Mouse (Mus musculus) gastrocnemius, postnatal 36 days (tissue): ENCODE data around the gene Tktl1. TPM values are rescaled to one million over a fixed set of nuclear protein-coding genes. Genes with fewer than 3 reads are reported as not detected.

ENCODE experiments used
- DNase-seq, 2 experiments: peaks; one replicate each; pipeline ENCODE4 v3.0.0; 2022
- intact Hi-C: fragments of 180-260 bp; cut with DNase I; formaldehyde crosslinking; loops from one replicate; pipeline ENCODE4 v1.15.1; 2025
- total RNA-seq, 2 experiments: library from RNA; stranded (reverse); gene quantifications; 2 replicates each; pipeline ENCODE4 v1.2.3; 2021

Tktl1 gene
- total RNA-seq, 2 experiments from 2014 or later: not detected

- intact Hi-C loops: loop anchor here (5.0 kb wide), 1 partner anchor 47 kb away; the partner anchor contains the start of gene Gdi1
- DNase-seq: no peak
Observed at GRCm38 (mm10) chrX:74254888-74255565, 78.0 kb downstream of the Tktl1 start.

- DNase-seq: no peak
- intact Hi-C loops: no loop called here
Observed at GRCm38 (mm10) chrX:74257746-74258145, 80.7 kb downstream of the Tktl1 start.

Other genes starting within 250 kb of the Tktl1 start
- 1 to 10 TPM; 1.8 to 2.5 TPM for gene Renbp, start 246.4 kb upstream of the Tktl1 start, total RNA-seq
- gene Hcfc1, start 210.9 kb upstream of the Tktl1 start, total RNA-seq: 10 to 100 TPM; 30.2 to 32.1 TPM
- gene Irak1, start 153.3 kb upstream of the Tktl1 start, total RNA-seq: 10 to 100 TPM; 40.0 to 41.4 TPM
- not detected for gene Opn1mw, start 49.8 kb upstream of the Tktl1 start, total RNA-seq
- gene Mecp2, start 41.9 kb upstream of the Tktl1 start, total RNA-seq: 10 to 100 TPM; 21.6 to 27.7 TPM
- not detected for gene Tex28, start 9.4 kb upstream of the Tktl1 start, total RNA-seq
- gene Flna, start 72.6 kb downstream of the Tktl1 start, total RNA-seq: 10 to 100 TPM; 32.9 to 39.5 TPM
- 10 to 100 TPM; 18.1 to 20.5 TPM for gene Emd, start 77.4 kb downstream of the Tktl1 start, total RNA-seq
- 100 to 1,000 TPM; 133 to 141 TPM for gene Rpl10, start 93.6 kb downstream of the Tktl1 start, total RNA-seq
- 10 to 100 TPM; 39.0 to 43.7 TPM for gene Taz, start 104.7 kb downstream of the Tktl1 start, total RNA-seq
- 100 to 1,000 TPM; 102 to 107 TPM for gene Dnase1l1, start 105.1 kb downstream of the Tktl1 start, total RNA-seq
- 10 to 100 TPM; 83.9 to 88.0 TPM for gene Atp6ap1, start 119.8 kb downstream of the Tktl1 start, total RNA-seq
- gene Gdi1, start 127.7 kb downstream of the Tktl1 start, total RNA-seq: 10 to 100 TPM; 28.6 to 33.1 TPM
- gene Fam50a, start 135.8 kb downstream of the Tktl1 start, total RNA-seq: 10 to 100 TPM; 21.7 to 22.1 TPM
- gene Plxna3, start 151.8 kb downstream of the Tktl1 start, total RNA-seq: under 1 TPM; 0.46 to 0.64 TPM
- 10 to 100 TPM; 33.8 to 36.3 TPM for gene Lage3, start 176.4 kb downstream of the Tktl1 start, total RNA-seq
- 10 to 100 TPM; 49.5 to 51.4 TPM for gene Ubl4a, start 196.0 kb downstream of the Tktl1 start, total RNA-seq
- 1 to 10 TPM; 2.1 to 2.3 TPM for gene Slc10a3, start 196.1 kb downstream of the Tktl1 start, total RNA-seq
- gene Fam3a, start 216.0 kb downstream of the Tktl1 start, total RNA-seq: 10 to 100 TPM; 12.5 to 12.6 TPM
- gene Ikbkg, start 216.0 kb downstream of the Tktl1 start, total RNA-seq: 10 to 100 TPM; 20.6 to 24.2 TPM